Mouse (Mus musculus): ENCODE measurements around the gene Mt3. TPM values are rescaled to one million over a fixed set of nuclear protein-coding genes. Genes with fewer than 3 reads are reported as not detected.

Gene Mt3
- polyA plus RNA-seq (2012; rRNA removed) = 1.4 and 1.6 TPM in 2 replicates

DNA sequence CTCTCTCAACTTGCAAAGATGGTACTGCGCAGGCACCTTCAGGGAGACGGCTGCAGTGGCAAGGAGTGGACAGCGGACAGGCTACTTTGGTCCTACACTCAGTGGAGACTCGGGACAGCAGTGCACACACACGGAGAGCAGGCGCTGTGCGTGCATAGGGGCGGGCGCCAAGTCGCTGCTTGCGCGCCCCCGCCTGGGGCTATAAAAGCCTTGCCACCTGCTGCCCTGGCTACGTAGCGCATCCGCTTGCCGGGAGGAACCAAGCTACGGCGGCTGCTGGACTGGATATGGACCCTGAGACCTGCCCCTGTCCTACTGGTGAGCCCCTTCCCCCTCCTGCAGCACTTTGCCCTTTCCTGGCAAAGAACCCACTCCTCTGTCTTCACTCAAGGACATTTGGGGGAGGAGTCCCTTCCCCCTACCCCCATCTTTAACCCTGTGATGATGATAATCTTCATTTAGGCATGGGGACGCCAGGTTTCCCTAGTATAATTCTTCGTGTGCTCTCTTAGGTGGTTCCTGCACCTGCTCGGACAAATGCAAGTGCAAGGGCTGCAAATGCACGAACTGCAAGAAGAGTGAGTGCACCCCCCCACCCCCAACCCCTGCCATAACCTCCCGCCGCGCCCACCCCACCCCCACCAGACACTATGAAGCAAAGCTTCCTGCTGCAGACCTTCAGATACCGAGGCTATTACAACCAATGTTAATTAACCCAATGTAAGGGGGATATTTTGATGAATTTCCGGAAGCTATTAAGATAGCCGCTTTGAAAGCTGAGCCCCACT, at the start of gene Mt3:
Mt3 (plus strand) TSS at position 95 of the 788 bp plus-strand sequence.
- Histone ChIP-seq H3K4me1 (ENCODE audit: control insufficient read depth, insufficient read depth, low read length) (no peaks in the 10 kb centered on the region; the same call in 1 of the 2 replicates), H3K4me3 (replicated peaks; ENCODE audit: extremely low read depth, low read depth, low read length) (no peak within 1 kb of the TSS)
- DNase-seq = no peak
- TF ChIP-seq CTCF (IDR thresholded peaks at IDR 0.05; ENCODE audit: insufficient read depth, low read length) = no peak
- TF ChIP-seq POLR2A (IDR thresholded peaks at IDR 0.05; ENCODE audit: borderline replicate concordance, extremely low read depth, low read depth, low read length) = no peak
- 4% methylated on average over 29 of the region's 29 CpGs for WGBS

- WGBS = 41% methylated on average over 5 of the region's 5 CpGs
- no peaks in the 10 kb centered on the region; the same call in 1 of the 2 replicates for H3K4me1 ChIP-seq (ENCODE audit: control insufficient read depth, insufficient read depth, low read length)
- TF ChIP-seq CTCF (IDR thresholded peaks at IDR 0.05; ENCODE audit: insufficient read depth, low read length) (no peak), POLR2A (IDR thresholded peaks at IDR 0.05; ENCODE audit: borderline replicate concordance, extremely low read depth, low read depth, low read length) (no peak)
- DNase-seq = no peak
- no peak overlapping the region for H3K4me3 ChIP-seq (replicated peaks; ENCODE audit: extremely low read depth, low read depth, low read length)
Measured at GRCm38 (mm10) chr8:94104146-94104545, 48.3 kb upstream of the Mt3 start.

DNA sequence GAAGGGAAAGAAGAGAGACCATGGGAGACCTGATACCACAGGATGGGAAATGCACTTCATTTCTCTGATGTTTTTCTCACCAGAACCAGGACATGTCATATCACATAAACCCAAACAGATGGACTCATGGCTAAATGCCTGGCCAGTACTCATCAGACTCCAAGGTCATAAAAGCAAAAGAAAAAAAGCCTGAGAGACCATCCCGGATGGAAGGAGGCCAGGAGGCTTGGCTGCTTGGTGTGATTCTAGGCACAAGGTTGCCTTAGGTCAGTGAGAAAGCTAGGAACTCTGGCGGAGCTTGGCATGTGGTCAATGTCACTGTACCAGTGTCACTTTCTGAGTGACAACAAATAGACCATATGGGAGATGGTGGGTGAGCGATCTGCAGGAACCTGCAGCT, 44.5 kb upstream of the Mt3 start:
- 57% methylated on average over 3 of the region's 3 CpGs for WGBS
- DNase-seq = no peak
- Histone ChIP-seq H3K4me1 (ENCODE audit: control insufficient read depth, insufficient read depth, low read length) (no peaks in the 10 kb centered on the region), H3K4me3 (replicated peaks; ENCODE audit: extremely low read depth, low read depth, low read length) (no peak overlapping the region)
- no peak for TF ChIP-seq POLR2A (IDR thresholded peaks at IDR 0.05; ENCODE audit: borderline replicate concordance, extremely low read depth, low read depth, low read length)
- no peak for TF ChIP-seq CTCF (IDR thresholded peaks at IDR 0.05; ENCODE audit: insufficient read depth, low read length)

DNA sequence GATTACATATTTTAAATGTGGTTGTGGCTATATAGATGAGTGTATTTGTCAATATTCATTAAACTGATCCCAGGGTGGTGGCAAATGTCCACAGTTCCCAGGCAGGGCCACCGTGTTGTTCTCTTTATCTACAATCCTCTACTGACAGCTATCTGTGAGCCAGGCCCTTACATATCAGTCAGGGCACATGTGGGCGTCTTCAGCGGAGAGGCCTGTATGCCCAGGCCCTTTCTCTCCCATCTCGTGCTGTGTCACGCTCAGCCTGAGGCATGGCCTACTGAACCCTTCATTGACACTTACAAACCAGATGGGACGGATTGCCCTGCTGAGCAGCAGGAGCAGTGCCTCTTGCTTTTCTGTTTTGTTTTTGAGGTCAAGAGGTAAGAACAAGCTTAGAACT, 43.0 kb upstream of the Mt3 start:
- H3K4me1 ChIP-seq (ENCODE audit: control insufficient read depth, insufficient read depth, low read length) = no peaks in the 10 kb centered on the region
- WGBS = 82% methylated on average over 6 of the region's 6 CpGs
- no peak overlapping the region for H3K4me3 ChIP-seq (replicated peaks; ENCODE audit: extremely low read depth, low read depth, low read length)
- TF ChIP-seq POLR2A (IDR thresholded peaks at IDR 0.05; ENCODE audit: borderline replicate concordance, extremely low read depth, low read depth, low read length) (no peak), CTCF (IDR thresholded peaks at IDR 0.05; ENCODE audit: insufficient read depth, low read length) (no peak)
- no peak for DNase-seq

GRCm38 (mm10) chr8:94109835-94110234, 42.6 kb upstream of the Mt3 start:
- no peak for DNase-seq
- no peaks in the 10 kb centered on the region for H3K4me1 ChIP-seq (ENCODE audit: control insufficient read depth, insufficient read depth, low read length)
- TF ChIP-seq CTCF (IDR thresholded peaks at IDR 0.05; ENCODE audit: insufficient read depth, low read length) = no peak
- H3K4me3 ChIP-seq (replicated peaks; ENCODE audit: extremely low read depth, low read depth, low read length) = no peak overlapping the region
- 75% methylated on average over 5 of the region's 5 CpGs for WGBS

DNA sequence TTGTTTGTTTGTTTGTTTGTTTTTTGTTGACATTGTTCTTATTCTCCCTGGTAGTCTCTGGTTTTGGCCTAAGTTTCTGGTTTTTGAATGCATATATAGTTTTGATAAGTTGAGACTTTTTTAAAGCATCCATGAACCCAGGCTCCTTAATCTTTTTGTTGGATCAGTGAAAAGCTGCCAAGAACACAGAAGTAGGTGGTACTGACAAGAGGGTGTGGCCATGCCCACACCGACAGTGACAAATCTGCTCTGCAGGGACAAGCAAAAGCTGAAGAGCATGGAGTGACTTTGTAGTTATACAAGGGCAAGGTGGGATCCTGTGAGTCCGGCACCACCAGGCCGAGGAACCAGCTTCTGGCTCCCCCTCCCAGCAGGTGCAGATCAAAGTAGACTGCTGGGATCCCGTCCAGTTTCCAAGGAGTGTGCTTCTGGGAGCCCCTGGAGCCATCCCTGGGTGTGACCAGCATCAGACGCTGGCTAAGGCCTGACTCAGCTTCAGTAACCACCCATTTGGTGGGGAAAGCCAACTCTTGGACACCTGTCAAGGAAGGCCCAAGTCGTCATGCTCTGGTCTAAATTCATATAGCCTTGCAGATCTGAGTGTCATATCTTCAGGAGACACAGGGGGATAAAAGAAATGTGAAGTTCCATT, 41.8 kb upstream of the Mt3 start:
- TF ChIP-seq POLR2A (IDR thresholded peaks at IDR 0.05; ENCODE audit: borderline replicate concordance, extremely low read depth, low read depth, low read length) (no peak), CTCF (IDR thresholded peaks at IDR 0.05; ENCODE audit: insufficient read depth, low read length) (no peak)
- WGBS = 60% methylated on average over 6 of the region's 6 CpGs
- H3K4me1 ChIP-seq (ENCODE audit: control insufficient read depth, insufficient read depth, low read length) = no peaks in the 10 kb centered on the region
- H3K4me3 ChIP-seq (replicated peaks; ENCODE audit: extremely low read depth, low read depth, low read length) = no peak overlapping the region
- no peak for DNase-seq

DNA sequence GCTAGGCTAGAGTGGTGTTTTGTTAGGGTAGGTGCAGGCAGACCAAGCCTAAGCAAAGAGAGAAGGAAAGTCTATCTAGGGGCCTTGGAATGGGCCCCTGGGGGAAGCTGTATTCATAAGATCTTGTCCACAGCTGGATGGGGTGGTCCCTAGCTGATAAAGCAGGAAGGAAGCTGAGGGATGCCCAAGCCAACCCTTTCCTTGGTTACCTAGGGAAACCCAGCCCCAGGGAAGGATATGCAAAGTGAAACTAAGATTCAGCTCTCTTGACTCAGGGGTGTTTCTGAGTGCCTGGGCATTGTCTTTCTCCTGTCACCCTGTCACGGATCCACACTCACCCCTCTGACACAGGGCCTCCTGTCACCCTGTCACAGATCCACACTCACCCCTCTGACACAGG, 39.0 kb upstream of the Mt3 start:
- TF ChIP-seq POLR2A (IDR thresholded peaks at IDR 0.05; ENCODE audit: borderline replicate concordance, extremely low read depth, low read depth, low read length) (no peak), CTCF (IDR thresholded peaks at IDR 0.05; ENCODE audit: insufficient read depth, low read length) (no peak)
- DNase-seq = no peak
- WGBS = 22% methylated on average over 1 of the region's 1 CpGs
- no peak overlapping the region for H3K4me3 ChIP-seq (replicated peaks; ENCODE audit: extremely low read depth, low read depth, low read length)
- H3K4me1 ChIP-seq (ENCODE audit: control insufficient read depth, insufficient read depth, low read length) = no peaks in the 10 kb centered on the region

DNA sequence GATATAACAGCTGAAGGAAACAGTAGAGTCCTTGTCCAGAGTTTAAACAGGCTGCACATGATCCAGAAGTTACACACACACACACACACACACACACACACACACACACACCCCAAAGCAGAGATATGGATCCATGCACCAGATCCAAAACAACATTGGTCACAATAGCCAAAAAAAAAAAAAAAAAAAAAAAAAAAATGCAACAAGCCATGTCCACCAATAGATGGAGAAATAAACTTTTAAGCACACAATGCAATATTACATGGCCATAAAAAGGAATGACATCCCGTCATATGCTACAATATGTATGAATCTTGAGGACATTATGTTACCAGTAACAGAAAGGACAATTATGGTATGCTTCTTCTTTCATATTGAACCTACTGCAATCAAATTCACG, 38.4 kb upstream of the Mt3 start:
- DNase-seq = no peak
- TF ChIP-seq CTCF (IDR thresholded peaks at IDR 0.05; ENCODE audit: insufficient read depth, low read length) (no peak), POLR2A (IDR thresholded peaks at IDR 0.05; ENCODE audit: borderline replicate concordance, extremely low read depth, low read depth, low read length) (no peak)

GRCm38 (mm10) chr8:94118776-94119430, 33.5 kb upstream of the Mt3 start:
- 25% methylated on average over 6 of the region's 6 CpGs for WGBS
- no peak for TF ChIP-seq CTCF (IDR thresholded peaks at IDR 0.05; ENCODE audit: insufficient read depth, low read length)
- TF ChIP-seq POLR2A (IDR thresholded peaks at IDR 0.05; ENCODE audit: borderline replicate concordance, extremely low read depth, low read depth, low read length) = no peak
- Histone ChIP-seq H3K4me3 (replicated peaks; ENCODE audit: extremely low read depth, low read depth, low read length) (no peak overlapping the region), H3K4me1 (ENCODE audit: control insufficient read depth, insufficient read depth, low read length) (no peaks in the 10 kb centered on the region)
- DNase-seq = no peak

More for the DNA sequence above, 38.4 kb upstream of the Mt3 start:
- H3K4me3 ChIP-seq (replicated peaks; ENCODE audit: extremely low read depth, low read depth, low read length) = no peak overlapping the region
- WGBS = 87% methylated on average over 2 of the region's 2 CpGs
- H3K4me1 ChIP-seq (ENCODE audit: control insufficient read depth, insufficient read depth, low read length) = no peaks in the 10 kb centered on the region

Data from lung, adult 2 months (tissue).